8 mouse cellular contexts compared by ENCODE assay signal in genomic region chr11:120240941-120241890, GRCm38 (mm10). TPM values are rescaled to one million over a fixed set of nuclear protein-coding genes. Genes with fewer than 3 reads are reported as not detected.
DNase-seq lines count a peak whose midpoint lies in the region; ATAC-seq and TF ChIP-seq lines count a peak whose summit lies in the region.

No protein-coding gene starts in this region.

- peak overlapping the region; percentile 88 for H3K4me3 ChIP-seq in heart, embryonic 13.5 days
- peak overlapping the region; percentile 85 for H3K4me3 ChIP-seq in embryonic facial prominence, embryonic 10.5 days
- peak overlapping the region; percentile 31 for H3K4me3 ChIP-seq in hindbrain, embryonic 16.5 days (ENCODE audit: low read length)
- peak overlapping the region; percentile 20 for H3K4me3 ChIP-seq in midbrain, embryonic 11.5 days (ENCODE audit: low read depth, low read length)
- no peak overlapping the region for H3K4me3 ChIP-seq in thymus, adult 2 months (ENCODE audit: control insufficient read depth, insufficient read depth, low read length)

- no peaks in the 10 kb centered on the region for H3K36me3 ChIP-seq in heart, embryonic 13.5 days
- H3K36me3 ChIP-seq in embryonic facial prominence, embryonic 10.5 days (replicated peaks): peaks cover 38% of the 10 kb centered on the region
- no peaks in the 10 kb centered on the region for H3K36me3 ChIP-seq in hindbrain, embryonic 16.5 days (ENCODE audit: control insufficient read depth, insufficient read depth, low read length)
- H3K36me3 ChIP-seq in midbrain, embryonic 11.5 days (ENCODE audit: control insufficient read depth, insufficient read depth, low read length): no peaks in the 10 kb centered on the region
- H3K36me3 ChIP-seq in thymus, adult 2 months (ENCODE audit: control insufficient read depth, insufficient read depth, low read length): no peaks in the 10 kb centered on the region

- H3K9ac ChIP-seq in heart, embryonic 13.5 days: peak overlapping the region; percentile 99
- peak overlapping the region; percentile 60 for H3K9ac ChIP-seq in hindbrain, embryonic 16.5 days (ENCODE audit: low read depth, low read length)
- peak overlapping the region; percentile 100 for H3K9ac ChIP-seq in midbrain, embryonic 11.5 days (ENCODE audit: low read length)

- TF ChIP-seq CTCF in thymus, adult 2 months (IDR thresholded peaks at IDR 0.05; ENCODE audit: borderline replicate concordance, control insufficient read depth, extremely low read depth, insufficient read depth, low read length, poor library complexity): no peak

- no peaks in the 10 kb centered on the region for H3K9me3 ChIP-seq in heart, embryonic 13.5 days
- H3K9me3 ChIP-seq in embryonic facial prominence, embryonic 10.5 days: no peaks in the 10 kb centered on the region
- no peaks in the 10 kb centered on the region for H3K9me3 ChIP-seq in hindbrain, embryonic 16.5 days (ENCODE audit: control insufficient read depth, low read length)
- H3K9me3 ChIP-seq in midbrain, embryonic 11.5 days (ENCODE audit: control insufficient read depth, low read length): no peaks in the 10 kb centered on the region

- TF ChIP-seq POLR2A in thymus, adult 2 months (IDR thresholded peaks at IDR 0.05; ENCODE audit: control insufficient read depth, extremely low read depth, insufficient read depth, low read length, poor library complexity): no peak

- ATAC-seq in heart, embryonic 13.5 days (ENCODE audit: extremely low read depth, insufficient number of reproducible peaks, low FRiP score, low TSS enrichment): no peak
- no peak for ATAC-seq in hindbrain, embryonic 16.5 days
- no peak for ATAC-seq in midbrain, embryonic 11.5 days (ENCODE audit: low FRiP score)

- peaks cover 81% of the 10 kb centered on the region for H3K4me1 ChIP-seq in heart, embryonic 13.5 days
- H3K4me1 ChIP-seq in embryonic facial prominence, embryonic 10.5 days: peaks cover 92% of the 10 kb centered on the region
- H3K4me1 ChIP-seq in hindbrain, embryonic 16.5 days (ENCODE audit: control insufficient read depth, insufficient read depth, low read depth, low read length): peaks cover 58% of the 10 kb centered on the region
- peaks cover 60% of the 10 kb centered on the region for H3K4me1 ChIP-seq in midbrain, embryonic 11.5 days (ENCODE audit: control insufficient read depth, insufficient read depth, low read length)
- peaks cover 14% of the 10 kb centered on the region for H3K4me1 ChIP-seq in thymus, adult 2 months (replicated peaks; ENCODE audit: control insufficient read depth, insufficient read depth, low read length)

- H3K27ac ChIP-seq in heart, embryonic 13.5 days (replicated peaks): peak overlapping the region; percentile 92
- peak overlapping the region; percentile 100 for H3K27ac ChIP-seq in embryonic facial prominence, embryonic 10.5 days (replicated peaks)
- H3K27ac ChIP-seq in hindbrain, embryonic 16.5 days (ENCODE audit: low read depth, low read length): peak overlapping the region; percentile 70
- H3K27ac ChIP-seq in midbrain, embryonic 11.5 days (ENCODE audit: low read depth, low read length): peak overlapping the region; percentile 97
- H3K27ac ChIP-seq in thymus, adult 2 months (ENCODE audit: control insufficient read depth, insufficient read depth, low read length): no peak overlapping the region

- no peaks in the 10 kb centered on the region for H3K27me3 ChIP-seq in heart, embryonic 13.5 days (replicated peaks)
- no peaks in the 10 kb centered on the region for H3K27me3 ChIP-seq in embryonic facial prominence, embryonic 10.5 days (replicated peaks; ENCODE audit: low read depth, poor library complexity, severe bottlenecking)
- H3K27me3 ChIP-seq in hindbrain, embryonic 16.5 days (replicated peaks; ENCODE audit: control insufficient read depth, insufficient read depth, low read length): no peaks in the 10 kb centered on the region
- no peaks in the 10 kb centered on the region for H3K27me3 ChIP-seq in midbrain, embryonic 11.5 days (ENCODE audit: control insufficient read depth, insufficient read depth, low read length)
- H3K27me3 ChIP-seq in thymus, adult 2 months (ENCODE audit: control insufficient read depth, insufficient read depth, low read length): no peaks in the 10 kb centered on the region; the same call in 1 of the 2 replicates

- 9% methylated on average over 29 of the region's 29 CpGs for WGBS in heart, embryonic 13.5 days
- WGBS in embryonic facial prominence, embryonic 10.5 days: 15% methylated on average over 29 of the region's 29 CpGs
- 15% methylated on average over 29 of the region's 29 CpGs for WGBS in hindbrain, embryonic 16.5 days
- WGBS in midbrain, embryonic 11.5 days: 10% methylated on average over 29 of the region's 29 CpGs
- WGBS in thymus, adult 2 months: 92% methylated on average over 29 of the region's 29 CpGs

- H3K4me2 ChIP-seq in heart, embryonic 13.5 days: peak overlapping the region; percentile 99
- H3K4me2 ChIP-seq in hindbrain, embryonic 16.5 days (ENCODE audit: low read length): peak overlapping the region; percentile 90
- H3K4me2 ChIP-seq in midbrain, embryonic 11.5 days: peak overlapping the region; percentile 79

- no peak for DNase-seq in heart, adult 9 months (ENCODE audit: low spot score in 2 of 2)
- DNase-seq in embryonic facial prominence, embryonic 10.5 days (ENCODE audit: low spot score): peak; percentile 70
- DNase-seq in midbrain, embryonic 11.5 days (ENCODE audit: low spot score, missing footprints): peak; percentile 94
- no peak for DNase-seq in urinary bladder, postnatal 4 days (ENCODE audit: low spot score in 2 of 2)
- no peak for DNase-seq in lung, postnatal 36 days
- no peak for DNase-seq in thymus, adult 2 months

RNA-seq across cellular contexts. Expression of gene Bahcc1, which starts 8.5 kb away (rescaled TPM):
- 4.4 and 5.2 TPM in 2 replicates for polyA plus RNA-seq in heart, embryonic 13.5 days (2015; fragmentation: Nextera tagmentation; extraction: Ambion mirVana)
- polyA plus RNA-seq in embryonic facial prominence, embryonic 10.5 days (2016; fragmentation: Nextera tagmentation; extraction: Ambion mirVana): 18.0 and 18.4 TPM in 2 replicates
- 7.8 and 9.7 TPM in 2 replicates for polyA plus RNA-seq in hindbrain, embryonic 16.5 days (2015; fragmentation: Nextera tagmentation; extraction: Ambion mirVana)
- 17.6 and 20.6 TPM in 2 replicates for polyA plus RNA-seq in midbrain, embryonic 11.5 days (2014; fragmentation: Nextera tagmentation; extraction: Ambion mirVana)
- 11.0 and 15.1 TPM in 2 replicates for polyA plus RNA-seq in thymus, adult 2 months (2012; rRNA removed)

Comparison
In these comparisons a context has a peak if more than half of its experiments do, and no peak if none do; other contexts are left out.
1. DNase-seq: peak in embryonic facial prominence, embryonic 10.5 days (single experiment) and midbrain, embryonic 11.5 days (single experiment); none in heart, adult 9 months (0 of 2), urinary bladder, postnatal 4 days (0 of 2), lung, postnatal 36 days (single experiment) and thymus, adult 2 months (single experiment).
2. Peak in every context shown above with its lines, with median percentiles within 50 percentile points of each other: H3K4me2 ChIP-seq and H3K9ac ChIP-seq.